Mouse (Mus musculus) MEL (cell line): ENCODE measurements around the gene Chchd1.

ENCODE experiments used
- CTCF ChIP-seq, 3 experiments: IDR thresholded peaks in 2 of 3; conservative IDR thresholded peaks in 1 of 3; 2 replicates each; pipeline ENCODE4 v1.5.1; 2011 to 2012; ENCODE audit warnings: low read length in 3 of 3, low read depth in 2 of 3, mild to moderate bottlenecking in 2 of 3, improper control_type of control experiment in 1 of 3, inconsistent platforms in 1 of 3, mixed read lengths in 1 of 3, moderate library complexity in 1 of 3; ENCODE audit not compliant: control insufficient read depth in 1 of 3, insufficient read depth in 1 of 3, poor library complexity in 1 of 3, severe bottlenecking in 1 of 3
- JUND ChIP-seq: IDR thresholded peaks from 2 replicates; pipeline ENCODE4 v1.6.1; 2011; ENCODE audit warnings: low read depth, mild to moderate bottlenecking, improper control_type of control experiment, low read length
- MAZ ChIP-seq: IDR thresholded peaks from 2 replicates; pipeline ENCODE4 v1.6.1; 2012; ENCODE audit warnings: low read depth, mild to moderate bottlenecking, inconsistent platforms, low read length, improper control_type of control experiment
- MEF2A ChIP-seq: IDR thresholded peaks from 2 replicates; pipeline ENCODE4 v1.6.1; 2014; ENCODE audit warnings: low read depth, mild to moderate bottlenecking, inconsistent platforms, low read length, improper control_type of control experiment; ENCODE audit not compliant: poor library complexity, insufficient replicate concordance, severe bottlenecking; ENCODE audit errors: extremely low read depth
- POLR2A ChIP-seq, 2 experiments: IDR thresholded peaks; 2 replicates each; pipeline ENCODE4 v1.6.1; 2011 to 2012; ENCODE audit warnings: low read length in 2 of 2, mild to moderate bottlenecking in 2 of 2, control low read depth in 1 of 2, improper control_type of control experiment in 1 of 2, low read depth in 1 of 2, moderate library complexity in 1 of 2; ENCODE audit not compliant: control insufficient read depth in 1 of 2, insufficient read depth in 1 of 2, poor library complexity in 1 of 2
- RAD21 ChIP-seq: IDR thresholded peaks from 2 replicates; pipeline ENCODE4 v1.6.1; 2011; ENCODE audit warnings: mild to moderate bottlenecking, low read depth, low read length, improper control_type of control experiment
- RCOR1 ChIP-seq: IDR thresholded peaks from 2 replicates; pipeline ENCODE4 v1.6.1; 2012; ENCODE audit warnings: low read depth, mild to moderate bottlenecking, inconsistent platforms, low read length, improper control_type of control experiment
- TBP ChIP-seq: IDR thresholded peaks from 2 replicates; pipeline ENCODE4 v1.8.0; 2011; ENCODE audit warnings: low read depth, low read length, improper control_type of control experiment
- USF1 ChIP-seq: IDR thresholded peaks from 2 replicates; pipeline ENCODE4 v1.6.1; 2014; ENCODE audit warnings: low read depth, mild to moderate bottlenecking, inconsistent platforms, low read length, improper control_type of control experiment, moderate library complexity
- USF2 ChIP-seq, 2 experiments: IDR thresholded peaks; 2 replicates each; pipeline ENCODE4 v1.6.1; 2011 to 2012; ENCODE audit warnings: improper control_type of control experiment in 2 of 2, low read length in 2 of 2, borderline replicate concordance in 1 of 2, inconsistent platforms in 1 of 2, low read depth in 1 of 2, mild to moderate bottlenecking in 1 of 2; ENCODE audit not compliant: insufficient read depth in 1 of 2
- ZMIZ1 ChIP-seq: IDR thresholded peaks from 2 replicates; pipeline ENCODE4 v1.6.1; 2012; ENCODE audit warnings: low read depth, mild to moderate bottlenecking, inconsistent platforms, low read length, improper control_type of control experiment, moderate library complexity

GRCm38 (mm10) chr14:20655731-20656130 lies 47.1 kb upstream of the Chchd1 start:
- TF ChIP-seq USF1 (no peak), MEF2A (no peak), JUND (no peak), RCOR1 (no peak), CTCF (IDR thresholded peaks at IDR 0.05 in 2 of 3, conservative IDR thresholded peaks at IDR 0.05 in 1 of 3; ENCODE audit: control insufficient read depth in 1 of 3, insufficient read depth in 1 of 3, low read depth in 2 of 3, low read length in 3 of 3, poor library complexity in 1 of 3, severe bottlenecking in 1 of 3) (no peak), MAZ (no peak), RAD21 (no peak), ZMIZ1 (no peak), TBP (no peak), POLR2A (IDR thresholded peaks at IDR 0.05; ENCODE audit: control insufficient read depth in 1 of 2, insufficient read depth in 1 of 2, low read depth in 1 of 2, low read length in 2 of 2, poor library complexity in 1 of 2) (no peak), USF2 (IDR thresholded peaks at IDR 0.05; ENCODE audit: borderline replicate concordance in 1 of 2, insufficient read depth in 1 of 2, low read depth in 1 of 2, low read length in 2 of 2) (no peak)
